8 mouse cellular contexts compared by ENCODE assay signal in the genomic region with DNA sequence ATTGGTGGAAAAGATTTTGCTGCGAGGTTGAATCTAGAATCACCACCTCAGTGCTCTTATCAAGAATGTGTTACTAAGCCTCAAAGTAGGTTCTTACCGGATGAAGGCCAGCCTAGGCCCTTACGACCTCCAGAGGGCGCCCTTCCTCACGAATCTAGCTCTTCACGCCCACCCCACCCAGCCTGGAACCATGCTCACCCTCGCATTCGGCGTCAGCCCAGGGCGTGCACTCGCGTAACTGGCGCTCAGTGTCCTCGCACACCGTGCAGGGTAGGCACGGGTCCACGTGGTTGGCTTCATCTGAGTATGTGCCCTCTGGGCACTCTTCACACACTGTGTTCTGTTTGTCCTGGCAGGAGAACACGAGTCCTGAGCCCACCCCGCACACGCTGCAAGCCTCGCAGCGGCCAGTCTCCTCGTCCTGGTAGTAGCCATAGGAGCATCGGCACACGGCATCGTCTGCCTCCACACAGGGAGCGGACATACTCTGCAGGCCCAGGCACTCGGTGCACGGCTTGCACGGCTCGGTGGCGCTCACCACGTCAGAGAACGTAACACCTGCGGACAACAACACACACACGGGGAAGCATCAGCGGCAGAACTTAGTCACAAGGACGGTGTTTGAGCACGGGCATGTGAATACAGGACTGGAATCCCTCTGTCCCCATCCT. TPM values are rescaled to one million over a fixed set of nuclear protein-coding genes. Genes with fewer than 3 reads are reported as not detected.
DNase-seq lines count a peak whose midpoint lies in the region; ATAC-seq and TF ChIP-seq lines count a peak whose summit lies in the region.

No protein-coding gene starts in this region.

- peak overlapping the region; percentile 47 for H3K4me2 ChIP-seq in limb, embryonic 13.5 days (replicated peaks)

- TF ChIP-seq CTCF in spleen, adult 2 months (IDR thresholded peaks at IDR 0.05; ENCODE audit: extremely low read depth, insufficient read depth, insufficient read length, insufficient replicate concordance): peak; percentile 77; the same call in 1 of the 2 replicates

- ATAC-seq in granulocyte monocyte progenitor cell, adult 5-6 weeks (replicated peaks; ENCODE audit: poor library complexity, severe bottlenecking): peak; percentile 83
- no peak for ATAC-seq in limb, embryonic 13.5 days (ENCODE audit: low FRiP score, low read depth)

- peaks cover 2% of the 10 kb centered on the region; the same call in 1 of the 2 replicates for H3K4me1 ChIP-seq in spleen, adult 2 months (ENCODE audit: control insufficient read depth, insufficient read depth, insufficient read length)
- peaks cover 84% of the 10 kb centered on the region for H3K4me1 ChIP-seq in limb, embryonic 13.5 days

- H3K27me3 ChIP-seq in spleen, adult 2 months (ENCODE audit: control insufficient read depth, insufficient read depth, low read length): no peaks in the 10 kb centered on the region
- H3K27me3 ChIP-seq in limb, embryonic 13.5 days: peaks cover 91% of the 10 kb centered on the region

- no peak for TF ChIP-seq POLR2A in spleen, adult 2 months (IDR thresholded peaks at IDR 0.05; ENCODE audit: low read depth, low read length)

- 24% methylated on average over 39 of the region's 39 CpGs for WGBS in spleen, adult 2 months
- 26% methylated on average over 39 of the region's 39 CpGs for WGBS in limb, embryonic 13.5 days

- H3K36me3 ChIP-seq in spleen, adult 2 months (ENCODE audit: control insufficient read depth, insufficient read depth, low read length): no peaks in the 10 kb centered on the region
- no peaks in the 10 kb centered on the region; the same call in 1 of the 2 replicates for H3K36me3 ChIP-seq in limb, embryonic 13.5 days

- no peak overlapping the region for H3K4me3 ChIP-seq in spleen, adult 2 months (ENCODE audit: extremely low read depth, insufficient read depth, insufficient read length)
- H3K4me3 ChIP-seq in limb, embryonic 13.5 days: no peak overlapping the region

- no peaks in the 10 kb centered on the region for H3K9me3 ChIP-seq in limb, embryonic 13.5 days

- no peak overlapping the region for H3K27ac ChIP-seq in spleen, adult 2 months (ENCODE audit: insufficient read depth, low read length)
- no peak overlapping the region for H3K27ac ChIP-seq in limb, embryonic 13.5 days

- DNase-seq in adrenal gland, postnatal 14 days: peak; percentile 63
- DNase-seq in adrenal gland, adult 2 months: no peak
- DNase-seq in spleen, adult 2 months (ENCODE audit: low read depth in 1 of 2, low spot score in 2 of 2): peak; percentile 14 to 15
- DNase-seq in spleen, adult 12 weeks (ENCODE audit: low spot score): no peak
- peak; percentile 73 for DNase-seq in neural tube, embryonic 10.5 days (ENCODE audit: extremely low spot score, low spot score)
- no peak for DNase-seq in yolk sac, embryonic 10.5 days (ENCODE audit: low spot score)

- no peak overlapping the region; the same call in 1 of the 2 replicates for H3K9ac ChIP-seq in limb, embryonic 13.5 days

RNA-seq across cellular contexts. Expression of a gene that starts 9.6 kb away (rescaled TPM):
- total RNA-seq in adrenal gland, postnatal 14 days (2021): 5.6 and 14.3 TPM in 2 replicates
- 1 to 10 TPM; 2.6 to 5.7 TPM for total RNA-seq in adrenal gland, adult 2 months (2021)
- polyA plus RNA-seq in adrenal gland, adult 2 months (2012; rRNA removed): 8.0 and 14.2 TPM in 2 replicates
- 7.3 and 12.0 TPM in 2 replicates for polyA plus RNA-seq in spleen, adult 2 months (2012; rRNA removed)
- not detected in 2 replicates for total RNA-seq in granulocyte monocyte progenitor cell, adult 5-6 weeks (2014; fragmentation: Nextera tagmentation)
- total RNA-seq in granulocyte monocyte progenitor cell, adult 5-6 weeks (2017): not detected in 2 replicates
- 29.4 and 34.5 TPM in 2 replicates for polyA plus RNA-seq in limb, embryonic 13.5 days (2015; fragmentation: Nextera tagmentation; extraction: Ambion mirVana)

Comparison
In these comparisons a context has a peak if more than half of its experiments do, and no peak if none do; other contexts are left out.
1. DNase-seq: peak in adrenal gland, postnatal 14 days (single experiment), spleen, adult 2 months (2 of 2) and neural tube, embryonic 10.5 days (single experiment); none in adrenal gland, adult 2 months (single experiment), spleen, adult 12 weeks (single experiment) and yolk sac, embryonic 10.5 days (single experiment).